Mouse (Mus musculus) cerebellum, postnatal 10 days (tissue): ENCODE measurements at regions not wholly inside any gene's neighbourhood (a gene's known extent, or its start where the extent isn't known, plus 50 kb on each side); places are given as distances from the start of the nearest gene placed in this dataset.
"Not testable (repeated sequence)": the region's sequence is repeated elsewhere in the genome, so short reads cannot be mapped to it uniquely, and the experiment has no call there.

Experiments used
- DNase-seq, 2 experiments: peaks; one replicate each; pipeline ENCODE4 v3.0.0; 2021; ENCODE audit warnings: mixed read lengths in 2 of 2

DNA sequence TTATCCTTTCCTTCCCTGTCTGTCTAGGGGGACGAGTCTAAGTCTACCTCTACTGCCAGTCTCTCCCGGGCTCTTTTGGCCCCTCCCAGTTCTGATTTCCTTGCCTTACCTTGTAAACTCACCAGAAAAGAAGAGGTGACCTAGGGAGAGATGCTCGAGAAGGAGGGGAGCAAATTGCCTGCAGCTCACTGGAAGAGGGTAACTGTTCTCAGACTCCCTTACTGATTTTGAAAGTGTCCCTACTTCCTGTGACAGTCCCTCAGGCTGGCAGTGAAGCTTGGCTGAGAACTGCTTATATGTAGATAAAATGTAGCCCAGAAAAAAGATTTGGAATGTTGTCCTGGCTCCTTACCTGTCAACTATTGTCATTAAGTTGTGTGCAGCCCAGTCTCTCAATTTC, 180.6 kb upstream of the Tab2 start:
- no peak for DNase-seq

DNA sequence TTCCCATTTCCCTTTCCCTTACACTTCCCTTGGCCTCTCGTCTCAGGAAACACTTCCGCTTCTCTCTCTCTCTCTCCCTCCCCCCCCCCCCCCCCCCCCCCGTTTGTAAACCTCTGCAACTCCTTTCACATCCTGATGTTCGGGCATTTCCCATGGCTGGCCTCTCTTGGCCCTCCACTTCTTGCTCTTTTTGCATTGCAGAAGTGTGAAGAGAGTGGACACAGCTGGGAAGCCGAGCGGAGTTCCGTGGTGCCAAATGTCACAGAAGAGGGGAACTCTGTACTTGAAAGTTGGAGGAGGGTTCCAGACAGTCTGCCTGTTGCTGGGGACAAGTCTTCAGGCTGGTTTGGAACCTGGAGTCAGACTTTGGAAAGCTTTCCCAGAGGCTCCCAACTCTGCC, 179.2 kb upstream of the Tab2 start:
- no peak for DNase-seq

DNA sequence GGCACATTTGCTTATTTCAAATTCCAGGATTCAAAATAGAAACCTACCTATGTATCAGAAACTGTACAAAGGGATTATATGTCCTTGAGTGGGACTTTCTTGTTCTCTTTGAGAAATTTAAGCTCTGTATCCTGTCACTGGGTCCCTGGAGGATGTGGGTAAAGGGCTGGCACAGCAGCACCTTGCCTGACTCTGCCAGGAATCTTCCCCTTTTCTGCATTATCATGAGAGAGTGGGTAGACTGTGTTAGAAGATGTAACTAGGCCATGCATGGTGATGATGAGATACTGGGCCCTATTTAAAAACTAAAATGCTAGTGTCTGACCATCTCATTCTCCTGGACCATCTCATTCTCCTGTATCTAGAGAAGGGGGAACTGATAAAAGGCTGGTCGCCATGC, 178.4 kb upstream of the Tab2 start:
- DNase-seq = no peak

DNA sequence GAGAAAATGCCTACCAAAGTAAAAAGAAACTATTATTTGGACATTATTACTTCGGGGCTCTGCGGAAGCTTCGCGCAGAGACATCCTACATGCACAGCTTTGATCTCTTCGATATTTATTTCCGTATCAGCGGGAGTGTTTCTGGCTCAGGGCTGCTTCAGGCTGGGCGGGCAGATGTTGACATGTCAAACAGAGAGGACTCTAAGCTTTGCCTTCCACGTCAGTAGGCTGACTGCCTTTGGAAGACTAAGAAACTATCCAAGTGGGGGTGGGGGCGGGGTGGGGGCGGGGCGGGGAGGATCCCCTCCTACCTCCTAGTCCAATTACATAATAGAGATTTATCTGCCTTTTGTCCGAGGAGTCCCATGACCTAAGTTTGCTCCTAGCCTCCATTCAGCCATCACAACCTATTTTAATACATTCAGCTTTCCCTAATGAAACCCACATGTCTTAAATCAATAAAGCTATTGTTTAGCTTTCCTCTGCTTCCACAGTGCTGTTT, 177.5 kb upstream of the Tab2 start:
- DNase-seq = peak; percentile 34 to 46

DNA sequence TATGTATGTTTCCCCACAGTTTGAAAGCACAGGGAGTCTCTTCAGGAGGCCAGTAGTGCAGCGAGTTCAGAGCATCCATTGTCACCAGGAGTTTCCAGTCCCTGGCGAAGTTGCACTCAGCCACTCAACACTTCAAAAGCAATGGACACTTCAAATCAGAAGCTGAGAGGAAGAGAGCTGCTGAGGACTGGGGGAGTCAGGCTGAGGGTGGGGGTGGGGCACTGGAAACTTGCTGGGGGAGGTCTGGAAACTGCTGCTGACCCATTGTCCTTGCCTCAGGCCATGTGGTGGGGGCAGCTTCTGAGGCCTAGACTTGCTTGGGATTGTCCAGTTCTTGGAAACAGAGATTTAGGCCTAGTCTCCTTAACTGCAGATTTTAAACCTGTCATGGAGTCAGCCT, 176.8 kb upstream of the Tab2 start:
- no peak for DNase-seq

DNA sequence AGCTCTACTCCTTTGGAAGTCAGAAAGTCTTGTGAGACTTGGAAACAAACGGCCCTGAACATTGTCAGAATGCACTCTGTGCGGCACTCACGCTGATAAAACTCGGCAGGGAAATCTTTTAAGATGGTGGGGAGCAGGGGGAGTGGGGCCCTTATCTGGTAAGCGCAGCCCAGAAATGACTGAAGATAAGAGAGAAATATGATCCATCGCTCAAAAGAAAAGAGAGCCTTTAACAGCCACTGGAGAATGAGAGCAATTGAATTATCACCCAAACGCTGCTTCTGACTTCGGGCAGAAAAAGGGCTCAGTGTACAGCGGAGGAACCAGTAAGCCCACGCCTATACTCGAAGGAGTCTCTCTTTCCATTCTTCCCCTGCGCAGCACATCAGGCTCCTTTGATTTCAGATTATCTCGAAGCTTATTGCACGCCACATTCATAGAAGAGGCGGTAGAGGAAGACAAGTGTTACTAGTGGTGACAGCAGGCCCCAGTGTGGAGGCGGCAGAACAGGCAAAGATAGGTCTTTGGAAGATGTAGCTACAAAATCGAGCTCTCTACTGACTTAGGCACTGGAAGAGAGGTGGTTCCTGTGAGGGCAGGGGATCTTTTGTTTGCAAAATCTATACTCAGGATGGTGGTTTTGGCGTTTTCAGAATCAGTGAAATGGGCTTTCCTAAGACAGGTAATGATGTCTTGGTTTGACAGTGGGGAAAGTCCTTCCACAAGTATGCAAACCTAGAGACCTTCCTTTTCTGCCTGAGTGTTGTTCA, 174.6 kb upstream of the Tab2 start:
- DNase-seq = no peak

DNA sequence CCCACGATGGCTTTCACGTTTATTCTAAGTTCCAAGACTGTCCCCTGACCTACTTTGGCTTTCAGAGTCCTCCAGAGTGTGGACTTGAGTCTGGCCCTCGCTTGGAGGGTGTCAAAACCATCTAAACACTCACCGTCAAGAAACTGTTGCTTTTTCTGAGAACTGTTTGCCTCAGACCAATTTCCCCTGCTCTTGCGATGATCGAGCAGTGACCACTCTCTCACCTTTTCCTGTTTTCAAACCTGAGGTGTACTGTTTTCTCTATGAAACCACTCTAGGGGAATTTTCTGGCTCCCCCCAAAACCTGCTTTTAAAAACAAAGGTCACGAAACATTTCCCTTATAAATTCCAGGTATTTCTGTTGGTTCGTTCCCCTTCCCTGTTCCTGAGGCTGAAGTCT, 174.0 kb upstream of the Tab2 start:
- DNase-seq = no peak

DNA sequence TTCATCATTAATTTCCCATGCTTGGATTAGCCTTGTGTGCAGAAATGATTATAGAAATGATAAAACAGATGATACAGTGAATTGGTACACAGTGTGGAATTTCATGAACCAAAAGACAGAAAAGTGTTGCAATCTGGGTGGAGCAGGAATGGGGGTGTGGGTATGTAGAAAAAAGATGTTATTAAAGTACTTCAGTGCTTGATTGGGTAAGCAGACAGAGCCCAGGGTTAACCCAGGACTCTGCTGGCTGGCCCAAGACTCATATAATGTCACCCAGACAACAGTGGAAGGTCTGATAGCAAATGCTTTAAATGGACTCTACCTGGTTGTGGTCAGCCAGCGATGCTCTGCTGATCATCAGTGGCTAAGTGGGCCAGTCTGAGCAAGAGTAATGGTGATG, 168.1 kb upstream of the Tab2 start:
- DNase-seq = no peak

DNA sequence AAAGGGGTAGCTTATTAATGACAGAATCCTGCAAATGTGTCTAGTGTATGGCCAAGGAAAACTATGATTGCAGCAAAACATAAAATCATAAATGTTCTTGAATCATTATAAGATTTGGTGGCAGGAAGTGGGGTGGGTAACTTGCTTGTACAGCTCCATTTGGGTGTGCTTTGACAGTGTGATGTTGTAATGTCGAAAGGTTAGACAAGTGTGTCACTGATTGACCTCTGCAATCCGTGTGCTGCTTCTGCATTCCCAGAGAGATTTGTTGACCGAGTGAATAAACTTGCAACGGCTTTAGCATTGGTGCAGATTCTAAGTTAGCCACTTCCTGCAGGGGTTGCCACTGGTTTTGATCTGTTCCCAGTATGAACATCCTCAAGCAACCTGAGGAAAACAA, 165.9 kb upstream of the Tab2 start:
- no peak for DNase-seq

DNA sequence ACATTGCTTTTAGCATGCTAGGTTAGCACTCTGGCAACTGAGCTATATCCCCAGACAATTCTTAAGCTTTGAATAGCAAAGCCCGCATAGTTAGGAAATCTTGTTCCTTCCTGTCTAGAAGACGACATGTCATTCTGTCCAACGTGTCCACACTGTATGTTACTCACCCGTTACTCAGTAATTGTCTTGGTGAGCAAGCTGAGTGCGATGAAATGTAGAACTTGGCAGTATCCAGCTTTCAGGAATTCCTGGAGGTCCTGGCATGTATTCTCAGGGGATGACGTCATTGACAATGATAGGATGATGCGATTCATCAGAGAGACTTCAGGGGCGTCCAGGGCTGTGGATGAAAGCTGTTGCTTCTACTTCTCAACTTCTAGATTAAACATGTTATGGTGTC, 160.8 kb upstream of the Tab2 start:
- DNase-seq = no peak

DNA sequence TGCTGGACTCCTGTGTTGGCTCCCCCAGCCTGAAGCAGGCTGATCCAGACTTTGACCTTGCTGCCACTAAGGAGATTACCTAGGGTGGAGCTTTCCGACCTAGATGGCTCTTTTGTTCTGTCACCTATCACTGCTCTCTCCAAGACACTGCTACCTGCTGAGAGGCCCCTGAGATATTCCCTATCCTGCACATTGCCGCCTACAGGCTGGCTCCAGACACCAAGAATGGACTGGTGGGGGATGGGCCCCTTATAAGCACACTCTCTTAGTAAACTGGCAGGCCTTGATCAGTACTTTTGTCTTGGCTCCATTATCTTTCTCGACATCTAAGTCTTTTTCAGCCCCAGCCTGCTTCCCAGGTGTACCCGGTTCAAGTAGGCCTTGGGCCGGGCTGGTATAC, 158.9 kb upstream of the Tab2 start:
- not testable (repeated sequence) for DNase-seq

DNA sequence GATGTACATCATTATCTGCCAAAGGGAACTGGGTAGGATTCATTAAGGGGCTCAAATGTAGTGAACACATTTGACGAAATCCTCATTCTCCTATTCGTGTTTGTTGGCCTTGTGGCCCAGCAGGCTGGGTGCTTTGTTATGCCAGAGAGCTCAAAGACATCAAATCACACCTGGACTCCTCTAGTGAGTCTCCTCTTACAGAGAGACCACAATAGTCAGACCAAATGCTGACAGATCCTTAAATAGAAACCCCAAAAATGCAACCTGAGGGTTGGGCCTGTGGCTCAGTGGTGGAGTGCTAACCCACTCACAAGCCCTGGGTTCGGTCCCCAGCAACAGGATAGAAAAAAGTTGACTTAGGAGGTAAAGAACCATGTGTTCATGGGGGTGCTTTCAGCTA, 158.5 kb upstream of the Tab2 start:
- DNase-seq = no peak

DNA sequence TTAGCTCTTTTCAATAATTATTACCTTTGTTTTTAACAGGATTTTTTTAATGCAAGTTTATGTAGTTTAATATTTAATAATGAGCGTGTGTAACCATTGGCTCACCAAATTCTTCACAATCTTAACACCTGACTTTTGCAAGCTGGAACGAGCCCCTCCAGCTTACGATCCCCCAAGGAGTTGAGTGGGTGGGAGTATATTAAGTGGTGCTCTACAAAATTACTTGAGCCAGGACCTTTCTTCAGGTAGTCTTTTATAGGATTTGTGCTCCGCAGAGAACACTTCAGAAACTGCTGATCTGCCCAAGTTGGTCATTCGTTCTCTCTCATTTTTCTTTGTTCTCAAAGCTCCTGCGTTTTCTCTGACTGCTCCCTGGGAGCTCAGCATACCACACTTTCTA, 144.5 kb upstream of the Tab2 start:
- no peak for DNase-seq

DNA sequence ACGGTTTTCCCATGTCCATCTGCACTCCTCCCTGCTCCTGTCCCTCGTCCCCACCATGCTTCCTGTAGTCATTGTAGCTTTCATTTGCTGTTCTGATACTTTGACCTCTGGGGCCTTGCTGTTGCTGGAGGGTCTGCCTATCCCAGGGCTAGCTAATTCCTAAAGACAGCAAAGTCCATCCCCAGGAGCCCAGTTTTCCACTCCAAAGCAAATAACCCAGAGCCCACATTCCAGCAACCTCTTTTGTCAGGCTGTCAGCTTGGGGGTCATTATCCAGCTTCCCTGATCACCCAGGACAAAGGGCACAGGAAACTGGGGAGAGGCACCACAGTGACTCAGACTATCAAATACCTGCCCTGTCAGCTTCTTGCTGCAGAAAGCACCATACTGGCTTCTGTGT, 139.9 kb upstream of the Tab2 start:
- DNase-seq = no peak

DNA sequence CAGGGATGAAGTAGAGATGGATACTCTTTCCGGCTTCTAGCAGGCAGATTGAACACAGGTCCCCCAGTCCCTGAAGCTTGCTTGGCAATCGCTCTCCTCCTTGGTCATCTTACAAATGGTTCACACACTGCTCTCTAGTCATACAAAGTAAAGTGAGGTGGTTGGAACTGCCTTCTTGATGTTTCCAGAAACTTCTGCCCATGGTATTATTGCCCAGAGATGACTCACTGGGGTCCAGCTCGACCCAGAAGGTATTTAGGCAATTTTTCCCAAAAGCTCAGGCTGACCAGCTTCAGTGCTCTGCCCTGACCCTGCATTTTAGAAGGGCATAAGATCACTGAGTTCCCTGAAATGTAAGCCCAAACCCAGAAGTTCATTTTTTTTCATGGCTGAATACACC, 139.2 kb upstream of the Tab2 start:
- DNase-seq = no peak

DNA sequence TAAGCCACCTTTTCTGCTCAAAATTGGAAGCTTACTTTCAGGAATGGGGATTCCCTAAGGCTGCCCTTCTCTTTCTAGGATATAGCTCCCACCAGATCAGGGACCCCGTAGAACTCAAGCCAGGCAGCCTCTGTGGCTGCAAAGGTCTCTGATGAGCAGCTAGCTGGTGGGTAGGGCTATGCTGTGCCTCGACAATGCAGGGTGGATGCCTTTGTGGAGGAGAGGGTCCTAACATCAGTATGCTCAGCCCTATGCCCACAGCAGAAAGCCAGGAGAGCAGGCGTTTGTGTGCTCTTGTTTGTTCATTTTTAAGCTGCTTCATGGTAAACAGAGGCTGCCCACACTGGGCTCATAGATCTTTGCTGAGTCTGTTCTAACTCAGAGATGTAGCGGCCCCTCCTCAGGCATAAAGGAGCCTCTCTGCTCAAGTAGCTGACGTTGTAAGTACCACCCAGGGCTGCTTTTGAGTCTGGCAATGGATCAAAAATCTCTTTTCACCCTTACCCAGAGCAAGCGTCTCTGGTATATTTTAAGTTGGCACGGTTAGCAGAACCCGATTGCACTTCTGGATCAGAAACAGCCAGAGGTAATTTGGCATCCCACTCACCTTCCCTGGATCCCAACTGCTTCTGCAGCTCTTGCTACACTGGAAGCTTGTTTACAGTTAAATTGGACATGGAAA, 136.0 kb upstream of the Tab2 start:
- DNase-seq = no peak

DNA sequence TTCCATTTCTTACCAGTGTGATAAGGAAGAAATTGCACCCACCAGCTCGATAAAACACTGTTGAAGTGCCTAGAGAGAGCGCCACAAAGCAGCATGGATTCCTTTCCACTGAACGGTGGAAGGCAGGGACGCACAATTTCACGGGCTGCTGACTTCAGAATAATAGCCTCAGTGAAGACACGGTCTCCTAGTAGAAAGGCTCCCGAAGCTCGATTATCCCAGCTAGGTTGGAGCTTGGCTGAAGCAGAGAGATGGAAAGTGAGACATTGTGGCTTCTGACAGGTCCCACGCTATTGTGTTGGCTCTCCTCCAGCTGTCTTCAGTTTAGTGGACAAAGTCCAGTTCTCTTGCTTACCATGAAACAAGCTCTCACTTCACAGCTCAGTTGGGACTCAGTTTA, 133.3 kb upstream of the Tab2 start:
- DNase-seq = peak; percentile 50 to 58

DNA sequence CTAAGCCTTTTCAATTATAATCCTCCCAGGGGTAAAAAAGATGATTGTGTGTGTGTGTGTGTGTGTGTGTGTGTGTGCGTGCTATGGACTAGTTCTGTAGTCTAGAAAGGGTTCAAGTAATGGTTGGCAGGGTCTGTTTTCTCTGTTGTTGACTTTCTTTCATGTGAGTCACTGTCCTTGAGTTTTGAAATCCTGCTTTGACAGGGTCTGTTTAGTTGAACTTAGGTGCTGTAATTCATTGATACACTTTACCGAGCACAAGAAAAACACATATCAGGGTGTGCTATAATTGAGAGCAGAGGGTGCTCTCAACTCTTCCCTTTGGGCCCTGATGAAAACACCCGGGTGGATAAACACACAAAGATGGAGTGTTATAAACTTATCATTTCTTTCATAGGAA, 132.7 kb upstream of the Tab2 start:
- DNase-seq = no peak

DNA sequence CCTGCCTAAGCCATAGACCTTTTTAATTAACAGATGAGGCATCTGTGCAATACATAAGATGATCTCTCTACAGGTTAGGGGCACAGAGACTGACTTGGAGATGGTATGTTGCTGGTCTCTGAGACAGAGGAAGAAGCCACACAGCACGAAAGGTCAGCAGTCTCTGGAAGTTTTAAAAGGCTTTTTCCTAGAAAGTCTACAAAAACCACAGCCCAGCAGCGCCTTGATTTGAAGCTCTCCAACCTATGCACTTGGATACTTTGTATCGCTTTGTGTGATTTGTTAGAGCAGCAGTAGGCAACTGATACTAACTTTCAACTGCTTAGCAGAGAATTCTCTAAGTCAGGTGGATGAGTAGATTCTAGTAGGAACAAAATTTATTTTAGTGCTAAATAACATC, 132.3 kb upstream of the Tab2 start:
- no peak for DNase-seq

DNA sequence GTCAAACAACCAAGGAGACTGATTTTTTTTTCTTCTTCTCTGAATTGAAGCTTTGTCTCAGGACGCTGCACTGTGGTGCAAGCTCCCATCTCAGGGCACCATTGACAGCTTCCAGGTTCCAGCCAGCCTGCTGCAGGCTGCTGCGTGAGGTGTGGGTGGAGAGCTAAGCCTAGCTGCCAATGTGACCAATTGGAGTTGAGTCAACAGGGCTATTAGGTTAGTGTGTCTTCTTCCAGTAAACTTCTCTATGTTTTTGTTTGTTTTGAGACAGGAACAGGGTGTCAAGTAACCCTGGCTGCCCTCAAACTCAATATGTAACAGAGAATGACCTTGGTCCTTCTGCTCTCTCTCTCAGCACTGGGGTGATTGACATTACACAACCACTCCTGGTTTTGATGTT, 131.1 kb upstream of the Tab2 start:
- DNase-seq = no peak

DNA sequence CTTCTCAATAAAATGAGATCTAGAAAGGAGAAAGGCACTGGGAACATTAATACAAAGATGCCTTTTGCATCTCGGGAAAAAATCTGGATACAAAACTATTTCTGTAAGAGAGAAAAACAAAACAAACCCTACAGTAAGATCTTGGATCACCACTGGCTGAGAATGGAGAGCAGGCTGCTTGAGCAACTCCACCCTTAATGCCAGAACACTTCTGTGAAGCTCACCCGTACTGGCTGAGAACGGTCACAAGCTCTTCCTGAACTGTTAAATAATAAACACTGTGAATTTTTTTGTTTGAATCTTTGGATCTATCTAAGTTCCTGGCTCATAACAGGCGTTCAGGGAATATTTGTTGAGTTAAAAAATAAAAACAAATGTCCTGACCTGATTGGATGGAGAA, 130.4 kb upstream of the Tab2 start:
- DNase-seq = no peak

DNA sequence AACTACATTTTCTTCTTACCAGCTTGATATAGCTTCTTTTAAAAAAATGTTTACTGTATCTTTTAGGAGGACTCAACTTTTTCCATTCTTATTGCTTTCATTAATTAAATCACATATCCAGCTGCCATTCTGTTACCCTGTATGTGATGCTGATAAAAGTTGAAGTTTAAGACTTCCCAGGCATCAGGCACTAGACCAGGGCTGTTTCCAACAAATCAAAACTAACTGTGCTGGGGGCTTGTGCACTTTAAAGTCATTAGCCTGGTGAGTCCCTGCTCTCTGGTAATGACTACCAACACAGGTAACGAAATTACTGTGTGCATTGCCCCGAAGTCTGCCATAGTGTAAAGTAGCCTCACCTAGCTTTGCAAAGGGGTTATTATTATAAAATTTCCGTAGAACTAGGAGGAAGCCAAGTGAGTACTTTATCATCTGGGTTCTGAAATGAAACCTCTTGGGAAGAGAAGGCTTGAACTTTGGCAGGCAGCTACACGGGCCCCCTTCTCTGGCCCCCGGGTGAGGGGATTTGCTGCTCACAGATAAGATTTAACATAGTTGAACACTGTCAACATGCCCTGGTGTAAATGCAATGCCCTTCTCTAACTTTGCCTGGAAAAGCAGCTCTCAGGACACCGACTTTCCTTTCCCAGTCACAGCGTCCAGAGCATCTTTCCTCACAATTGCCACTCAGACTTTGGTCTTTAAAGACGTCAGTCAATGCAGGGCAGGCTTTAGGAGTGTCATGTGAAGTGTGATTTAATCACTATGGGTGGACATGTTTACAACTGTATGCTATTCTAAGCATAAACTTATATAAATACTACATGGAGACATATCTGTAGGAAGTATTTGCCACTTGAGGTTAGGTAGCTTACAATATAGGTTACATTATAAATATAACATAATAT, 122.1 kb upstream of the Tab2 start:
- no peak for DNase-seq

DNA sequence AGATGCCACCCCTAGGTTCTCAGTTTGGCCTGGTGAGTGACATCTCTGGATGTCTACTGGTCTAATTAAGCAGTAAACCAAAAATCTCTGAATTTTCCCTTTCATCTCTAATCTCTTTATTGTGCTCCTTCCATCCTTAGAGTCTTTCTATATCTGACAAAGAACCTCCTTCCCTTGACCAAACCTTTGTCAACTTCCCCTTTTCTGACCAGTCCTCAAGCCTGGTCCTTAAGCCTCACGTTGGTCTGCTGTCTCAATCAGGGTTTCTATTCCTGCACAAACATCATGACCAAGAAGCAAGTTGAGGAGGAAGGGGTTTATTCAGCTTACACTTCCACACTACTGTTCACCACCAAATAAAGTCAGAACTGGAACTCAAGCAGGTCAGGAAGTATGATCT, 116.4 kb upstream of the Tab2 start:
- DNase-seq = no peak

DNA sequence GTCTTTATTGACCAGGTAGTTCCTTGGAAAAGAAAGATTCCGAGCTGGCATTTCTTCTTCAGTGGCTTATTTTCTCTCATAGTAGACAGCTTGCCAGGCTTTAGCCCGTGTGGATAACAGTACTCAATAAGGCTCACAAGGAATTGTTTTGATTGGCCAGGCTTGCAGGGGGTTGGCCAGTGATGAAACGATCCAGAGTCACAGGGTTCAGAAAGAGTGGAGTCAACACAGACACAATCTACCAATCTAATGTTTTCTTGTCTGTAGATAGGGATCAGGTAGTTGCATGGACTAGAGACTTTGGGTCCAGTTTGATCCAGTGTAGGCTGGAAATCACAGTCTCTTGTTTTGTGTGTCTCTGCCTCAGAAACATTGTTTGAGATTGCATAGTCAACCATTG, 115.8 kb upstream of the Tab2 start:
- DNase-seq = no peak
